Mouse (Mus musculus) thymus, postnatal 14 days (tissue): ENCODE data around the gene Inpp5b.
"Not testable (repeated sequence)": the region's sequence is repeated elsewhere in the genome, so short reads cannot be mapped to it uniquely, and the experiment has no call there.

Experiments
- DNase-seq: peaks from one replicate; pipeline ENCODE4 v3.0.0; 2021

The Inpp5b gene

GRCm38 (mm10) chr4:124741376-124742343 lies at the start of gene Inpp5b:
Gene Inpp5b (plus strand): TSS chr4:124741850.
- peak; percentile 81 for DNase-seq

GRCm38 (mm10) chr4:124692416-124692861 lies 49.2 kb upstream of the Inpp5b start:
- no peak for DNase-seq

GRCm38 (mm10) chr4:124693135-124693894 lies 48.3 kb upstream of the Inpp5b start, which contains the start of gene Utp11:
Gene Utp11 (minus strand): TSS chr4:124693600.
- DNase-seq = peak; percentile 87

- no peak for DNase-seq
Observed at GRCm38 (mm10) chr4:124694572-124694971, 47.1 kb upstream of the Inpp5b start.

GRCm38 (mm10) chr4:124695786-124696516 lies 45.7 kb upstream of the Inpp5b start:
- DNase-seq = peak; percentile 54

- peak; percentile 24 for DNase-seq
Observed at GRCm38 (mm10) chr4:124699791-124700190, 41.9 kb upstream of the Inpp5b start.

- peak; percentile 80 for DNase-seq
Observed at GRCm38 (mm10) chr4:124700248-124700971, 41.2 kb upstream of the Inpp5b start, which contains the start of gene Fhl3. Gene Fhl3 (plus strand): TSS chr4:124700701.

- DNase-seq = peak; percentile 59
Observed at GRCm38 (mm10) chr4:124701052-124701845, 40.4 kb upstream of the Inpp5b start.

- DNase-seq = no peak
Observed at GRCm38 (mm10) chr4:124701916-124702315, 39.7 kb upstream of the Inpp5b start.

GRCm38 (mm10) chr4:124703406-124703805 lies 38.2 kb upstream of the Inpp5b start:
- peak; percentile 47 for DNase-seq

GRCm38 (mm10) chr4:124703881-124704796 lies 37.5 kb upstream of the Inpp5b start:
- peak; percentile 67 for DNase-seq

- DNase-seq = peak; percentile 50
Observed at GRCm38 (mm10) chr4:124704797-124705474, 36.7 kb upstream of the Inpp5b start.

GRCm38 (mm10) chr4:124705661-124706269 lies 35.9 kb upstream of the Inpp5b start:
- peak; percentile 9 for DNase-seq

GRCm38 (mm10) chr4:124707381-124708199 lies 34.1 kb upstream of the Inpp5b start:
- DNase-seq = peak; percentile 41

- DNase-seq = not testable (repeated sequence)
Observed at GRCm38 (mm10) chr4:124708200-124708517, 33.5 kb upstream of the Inpp5b start.

GRCm38 (mm10) chr4:124708518-124709477 lies 32.9 kb upstream of the Inpp5b start:
- DNase-seq = peak; percentile 73

- DNase-seq = peak; percentile 25
Observed at GRCm38 (mm10) chr4:124709961-124710446, 31.6 kb upstream of the Inpp5b start.
